Mouse (Mus musculus) lung, embryonic 16.5 days (tissue): ENCODE measurements at regions not wholly inside any gene's neighbourhood (a gene's known extent, or its start where the extent isn't known, plus 50 kb on each side); places are given as distances from the start of the nearest gene placed in this dataset.

Source experiments
- ATAC-seq: fragments of 200-750 bp; cut with Nextera tagmentation; 2 replicates; pipeline ENCODE4 v1.8.0; 2017; ENCODE audit warnings: low read depth, mild to moderate bottlenecking, moderate library complexity
- H3K27ac ChIP-seq: fragments of 300-500 bp; sonication (generic); 2 replicates; pipeline ENCODE4 v1.5.1; 2014; ENCODE audit warnings: mild to moderate bottlenecking, control low read depth, low read length
- H3K27me3 ChIP-seq: fragments of 300-500 bp; sonication (generic); 2 replicates; pipeline ENCODE4 v1.6.1; 2014; ENCODE audit warnings: low read depth, low read length, mixed read lengths; ENCODE audit not compliant: control insufficient read depth, insufficient read depth
- H3K36me3 ChIP-seq: fragments of 300-500 bp; sonication (generic); 2 replicates; pipeline ENCODE4 v1.6.1; 2014; ENCODE audit warnings: low read length; ENCODE audit not compliant: control insufficient read depth, insufficient read depth
- H3K4me1 ChIP-seq: fragments of 300-500 bp; sonication (generic); replicated peaks from 2 replicates; pipeline ENCODE4 v1.6.1; 2014; ENCODE audit warnings: low read length, mixed read lengths; ENCODE audit not compliant: control insufficient read depth, insufficient read depth
- H3K4me2 ChIP-seq: fragments of 300-500 bp; sonication (generic); 2 replicates; pipeline ENCODE4 v1.6.1; 2014; ENCODE audit warnings: low read depth, low read length, control low read depth
- H3K4me3 ChIP-seq: fragments of 300-500 bp; sonication (generic); 2 replicates; pipeline ENCODE4 v1.5.1; 2014; ENCODE audit warnings: mild to moderate bottlenecking, low read length, control low read depth
- H3K9ac ChIP-seq: fragments of 300-500 bp; sonication (generic); 2 replicates; pipeline ENCODE4 v1.6.1; 2014; ENCODE audit warnings: low read length, control low read depth
- H3K9me3 ChIP-seq: fragments of 300-500 bp; sonication (generic); 2 replicates; pipeline ENCODE4 v1.6.1; 2016; ENCODE audit warnings: low read length; ENCODE audit not compliant: control insufficient read depth
- WGBS: fragments of 180-500 bp; shearing (Covaris S2); extraction: QIAGEN DNeasy Blood & Tissue Kit; methylation state at CpG from one replicate; pipeline ENCODE4 v1.1.7; 2014; 5-methylcytosine and 5-hydroxymethylcytosine counted together

DNA sequence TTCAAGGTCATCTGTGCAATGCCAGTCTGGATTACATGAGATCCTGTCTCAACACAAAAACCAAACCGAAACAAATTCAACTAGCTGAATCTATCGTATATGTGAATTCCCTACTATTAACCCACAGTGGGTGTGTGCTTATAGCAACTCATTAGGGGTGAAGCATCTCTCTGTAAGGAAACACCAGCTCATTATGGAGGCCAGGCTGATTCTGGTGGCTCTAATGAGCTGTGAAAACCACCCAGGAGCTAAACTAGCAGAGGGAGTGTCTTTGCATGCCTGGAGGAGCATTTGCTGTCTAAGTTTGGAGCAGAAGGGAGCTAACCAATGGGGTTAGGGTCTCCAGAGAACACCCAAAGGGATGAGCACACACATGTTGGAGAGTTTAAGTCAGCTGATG is 54.1 kb upstream of the Adamts2 start:
- no peaks in the 10 kb centered on the region for H3K4me1 ChIP-seq
- no peaks in the 10 kb centered on the region for H3K27me3 ChIP-seq
- 78% methylated on average over 2 of the region's 2 CpGs for WGBS
- H3K9ac ChIP-seq, result no peak overlapping the region
- no peaks in the 10 kb centered on the region for H3K36me3 ChIP-seq
- H3K9me3 ChIP-seq, result no peaks in the 10 kb centered on the region
- no peak overlapping the region for H3K4me2 ChIP-seq
- ATAC-seq, result no peak
- H3K27ac ChIP-seq, result no peak overlapping the region
- no peak overlapping the region for H3K4me3 ChIP-seq

GRCm38 (mm10) chr11:50546456-50547144 is 55.3 kb upstream of the Adamts2 start:
- H3K4me2 ChIP-seq, result no peak overlapping the region
- H3K36me3 ChIP-seq, result no peaks in the 10 kb centered on the region
- ATAC-seq, result no peak
- H3K27ac ChIP-seq, result no peak overlapping the region
- H3K4me3 ChIP-seq, result no peak overlapping the region
- H3K9me3 ChIP-seq, result no peaks in the 10 kb centered on the region
- no peaks in the 10 kb centered on the region for H3K4me1 ChIP-seq
- H3K9ac ChIP-seq, result no peak overlapping the region
- 69% methylated on average over 11 of the region's 11 CpGs for WGBS
- no peaks in the 10 kb centered on the region for H3K27me3 ChIP-seq

- H3K4me1 ChIP-seq, result no peaks in the 10 kb centered on the region
- no peak overlapping the region for H3K9ac ChIP-seq
- ATAC-seq, result no peak
- 85% methylated on average over 6 of the region's 6 CpGs for whole genome bisulfite sequencing
- no peaks in the 10 kb centered on the region for H3K27me3 ChIP-seq
- H3K4me2 ChIP-seq, result no peak overlapping the region
- H3K9me3 ChIP-seq, result no peaks in the 10 kb centered on the region
- no peaks in the 10 kb centered on the region for H3K36me3 ChIP-seq
- H3K4me3 ChIP-seq, result no peak overlapping the region
- H3K27ac ChIP-seq, result no peak overlapping the region
These were observed 56.5 kb upstream of the Adamts2 start for GRCm38 (mm10) chr11:50545421-50545820.

- WGBS, result 66% methylated on average over 11 of the region's 11 CpGs
- Histone ChIP-seq H3K4me2 (no peak overlapping the region), H3K27ac (no peak overlapping the region), H3K4me3 (no peak overlapping the region), H3K9me3 (no peaks in the 10 kb centered on the region), H3K27me3 (no peaks in the 10 kb centered on the region), H3K4me1 (no peaks in the 10 kb centered on the region), H3K36me3 (no peaks in the 10 kb centered on the region), H3K9ac (no peak overlapping the region)
- no peak for ATAC-seq
These were observed 61.7 kb upstream of the Adamts2 start for GRCm38 (mm10) chr11:50540136-50540535.

GRCm38 (mm10) chr11:50534266-50534665 is 67.6 kb upstream of the Adamts2 start:
- H3K4me2 ChIP-seq, result no peak overlapping the region
- H3K4me3 ChIP-seq, result no peak overlapping the region
- H3K4me1 ChIP-seq, result no peaks in the 10 kb centered on the region
- no peaks in the 10 kb centered on the region for H3K36me3 ChIP-seq
- whole genome bisulfite sequencing, result 39% methylated on average over 2 of the region's 2 CpGs
- no peak overlapping the region for H3K27ac ChIP-seq
- H3K27me3 ChIP-seq, result no peaks in the 10 kb centered on the region
- no peak overlapping the region for H3K9ac ChIP-seq
- no peaks in the 10 kb centered on the region for H3K9me3 ChIP-seq
- ATAC-seq, result no peak

- Histone ChIP-seq H3K4me3 (no peak overlapping the region), H3K36me3 (no peaks in the 10 kb centered on the region), H3K27ac (no peak overlapping the region), H3K9ac (no peak overlapping the region), H3K9me3 (no peaks in the 10 kb centered on the region), H3K4me2 (no peak overlapping the region), H3K4me1 (no peaks in the 10 kb centered on the region), H3K27me3 (no peaks in the 10 kb centered on the region)
- 53% methylated on average over 5 of the region's 5 CpGs for WGBS
- no peak for ATAC-seq
These were observed 74.0 kb upstream of the Adamts2 start for GRCm38 (mm10) chr11:50527923-50528322.

DNA sequence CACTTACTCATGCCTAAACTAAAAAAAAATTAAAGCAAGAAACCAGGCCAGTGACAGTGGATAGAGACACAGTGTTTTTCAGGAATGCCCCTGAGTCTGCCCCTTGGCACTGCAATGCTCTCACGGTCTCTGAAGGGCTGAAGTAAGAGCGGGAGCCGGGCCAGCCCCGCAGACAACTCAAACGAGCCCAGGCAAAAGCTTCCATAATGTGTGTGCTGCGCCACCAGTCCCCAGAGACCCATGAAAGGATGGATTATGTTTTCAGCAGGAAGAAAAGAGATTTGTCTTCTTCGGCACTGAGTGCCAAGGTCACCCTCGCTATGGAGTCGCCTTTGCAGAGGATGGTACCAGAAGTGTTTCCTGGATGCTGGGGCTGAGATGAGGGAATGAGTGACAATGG is 81.7 kb upstream of the Adamts2 start:
- Histone ChIP-seq H3K27me3 (no peaks in the 10 kb centered on the region), H3K9me3 (no peaks in the 10 kb centered on the region), H3K36me3 (no peaks in the 10 kb centered on the region), H3K4me2 (no peak overlapping the region), H3K4me1 (no peaks in the 10 kb centered on the region), H3K9ac (no peak overlapping the region), H3K27ac (no peak overlapping the region), H3K4me3 (no peak overlapping the region)
- 81% methylated on average over 9 of the region's 9 CpGs for WGBS
- no peak for ATAC-seq

DNA sequence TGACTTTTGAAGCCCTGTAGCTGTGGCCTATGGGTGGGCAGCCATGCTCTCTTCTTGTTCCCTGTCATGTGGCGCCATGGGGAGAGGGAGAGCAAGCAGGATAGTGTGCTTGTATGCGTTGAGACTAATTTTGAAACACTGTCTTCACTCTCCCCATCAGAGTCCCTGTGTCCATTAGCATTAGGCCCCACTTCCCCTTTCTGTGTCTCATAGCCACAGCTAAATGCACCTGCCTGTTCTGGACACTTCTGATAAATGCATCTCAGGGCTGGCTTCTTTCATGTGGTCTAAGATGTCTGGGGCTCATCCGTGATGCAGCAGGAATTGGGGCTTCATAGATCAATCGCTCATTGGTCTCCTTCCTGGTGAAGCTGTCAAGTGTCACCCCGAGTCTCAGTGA is 77.0 kb upstream of the Rufy1 start:
- no peak overlapping the region for H3K9ac ChIP-seq
- 70% methylated on average over 5 of the region's 5 CpGs for WGBS
- no peaks in the 10 kb centered on the region for H3K4me1 ChIP-seq
- no peaks in the 10 kb centered on the region for H3K9me3 ChIP-seq
- no peak overlapping the region for H3K27ac ChIP-seq
- no peak overlapping the region for H3K4me3 ChIP-seq
- no peak for ATAC-seq
- H3K4me2 ChIP-seq, result no peak overlapping the region
- H3K27me3 ChIP-seq, result no peaks in the 10 kb centered on the region
- no peaks in the 10 kb centered on the region for H3K36me3 ChIP-seq

- H3K36me3 ChIP-seq, result no peaks in the 10 kb centered on the region
- ATAC-seq, result no peak
- H3K4me2 ChIP-seq, result no peak overlapping the region
- no peak overlapping the region for H3K27ac ChIP-seq
- H3K4me3 ChIP-seq, result no peak overlapping the region
- H3K9ac ChIP-seq, result no peak overlapping the region
- no peaks in the 10 kb centered on the region for H3K4me1 ChIP-seq
- H3K27me3 ChIP-seq, result no peaks in the 10 kb centered on the region
- WGBS, result 85% methylated on average over 4 of the region's 4 CpGs
- H3K9me3 ChIP-seq, result no peaks in the 10 kb centered on the region
These were observed 76.5 kb upstream of the Rufy1 start for GRCm38 (mm10) chr11:50507498-50507824.
